Mouse (Mus musculus) regulatory T cell (primary cell): ENCODE data around the gene Dhh.

Experiments used
- in situ Hi-C: fragments of 300-600 bp; cut with MboI, MseI; formaldehyde crosslinking; loops from one replicate; pipeline ENCODE4 v1.15.1; 2025; ENCODE audit warnings: high pct_unique_total_duplicates

The Dhh gene

GRCm38 (mm10) chr15:98853161-98853937 is 45.0 kb downstream of the Dhh start:
- in situ Hi-C loops, result loop anchor here (25.0 kb wide), 1 partner anchor 909 kb away; the partner anchor contains the start of gene Cers5

DNA sequence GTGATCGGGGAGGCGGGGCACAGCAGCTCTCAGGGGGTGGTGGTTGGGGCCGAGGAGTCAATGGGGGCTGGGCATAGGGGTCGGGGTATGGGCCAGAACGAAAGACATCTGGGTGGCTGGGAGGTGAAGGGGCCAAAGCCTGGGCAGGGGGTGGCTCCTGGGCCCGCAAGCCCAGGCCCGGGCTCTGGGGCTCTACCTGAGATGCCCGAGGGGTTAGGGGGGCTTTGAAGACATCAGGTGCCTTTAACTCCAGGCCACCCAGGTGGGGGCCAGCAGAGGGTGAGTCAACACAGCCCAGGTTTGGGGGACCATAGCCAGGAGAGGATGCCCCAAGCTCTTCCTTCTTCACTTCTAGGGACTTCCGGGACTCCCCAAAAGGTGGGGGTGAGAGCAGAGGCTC is 45.6 kb downstream of the Dhh start:
- in situ Hi-C loops, result loop anchor here (25.0 kb wide), 1 partner anchor 910 kb away; the partner anchor contains the start of gene Cers5

DNA sequence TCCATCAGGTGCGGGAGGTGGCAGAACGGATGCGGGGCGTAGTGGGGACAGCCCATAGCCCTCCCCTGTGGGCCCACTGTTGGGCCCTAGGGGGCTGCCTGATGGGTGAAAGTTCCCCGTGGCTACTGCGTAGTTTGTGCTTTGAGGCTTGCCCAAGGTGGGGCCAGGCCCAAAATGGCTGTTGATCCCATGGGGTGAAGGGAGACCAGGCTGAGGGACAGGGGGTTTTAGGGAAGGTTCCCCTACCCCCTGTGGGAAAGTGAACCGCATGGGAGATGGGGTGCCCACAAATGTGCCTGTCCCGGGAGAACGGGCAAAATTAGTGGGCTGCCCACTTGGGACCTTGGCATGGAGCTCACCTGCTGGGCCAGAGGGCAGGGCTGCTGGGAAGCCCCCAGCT is 46.3 kb downstream of the Dhh start:
- in situ Hi-C loops, result loop anchor here (25.0 kb wide), 1 partner anchor 910 kb away; the partner anchor contains the start of gene Cers5

- in situ Hi-C loops, result loop anchor here (25.0 kb wide), 1 partner anchor 911 kb away; the partner anchor contains the start of gene Cers5
Measured at GRCm38 (mm10) chr15:98851229-98851818, 47.0 kb downstream of the Dhh start.

- in situ Hi-C loops, result loop anchor here (25.0 kb wide), 1 partner anchor 912 kb away; the partner anchor contains the start of gene Cers5
Measured at GRCm38 (mm10) chr15:98850668-98851067, 47.7 kb downstream of the Dhh start.

DNA sequence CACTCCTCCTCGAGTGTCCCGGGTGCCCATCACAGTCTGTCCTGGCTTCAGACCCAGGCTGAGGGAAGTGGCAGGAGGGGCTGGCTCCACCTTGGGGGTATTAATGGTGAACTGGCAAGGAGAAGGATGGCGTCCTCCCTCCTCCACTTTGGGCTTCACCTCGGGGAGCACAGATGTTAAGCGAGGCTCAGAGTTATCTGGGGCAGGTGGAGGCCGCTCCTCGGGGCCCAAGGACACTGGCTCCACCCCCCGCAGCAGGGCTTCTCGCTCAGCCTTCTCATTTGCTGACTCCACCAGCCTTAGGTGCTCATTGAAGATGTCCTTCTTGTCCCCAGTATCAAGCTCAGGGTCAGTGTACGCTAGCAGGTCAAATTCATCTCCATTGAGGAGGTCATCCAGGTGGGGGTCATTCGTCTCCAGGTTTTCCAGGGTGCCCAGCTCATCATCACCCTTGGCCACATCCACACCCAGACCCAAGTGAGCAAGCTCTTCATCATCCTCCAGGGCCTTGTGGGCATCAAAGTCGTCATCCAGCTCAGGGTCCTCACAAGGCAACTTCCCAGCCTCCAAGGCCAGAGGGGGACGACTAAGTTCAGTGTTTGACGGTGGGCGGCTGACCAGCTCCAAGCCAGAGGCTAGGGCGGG is 48.3 kb downstream of the Dhh start:
- in situ Hi-C loops, result loop anchor here (25.0 kb wide), 1 partner anchor 912 kb away; the partner anchor contains the start of gene Cers5

- in situ Hi-C loops, result no loop called here
Measured at GRCm38 (mm10) chr15:98849165-98849564, 49.2 kb downstream of the Dhh start.

- in situ Hi-C loops, result no loop called here
Measured at GRCm38 (mm10) chr15:98846140-98846539, 52.2 kb downstream of the Dhh start.

DNA sequence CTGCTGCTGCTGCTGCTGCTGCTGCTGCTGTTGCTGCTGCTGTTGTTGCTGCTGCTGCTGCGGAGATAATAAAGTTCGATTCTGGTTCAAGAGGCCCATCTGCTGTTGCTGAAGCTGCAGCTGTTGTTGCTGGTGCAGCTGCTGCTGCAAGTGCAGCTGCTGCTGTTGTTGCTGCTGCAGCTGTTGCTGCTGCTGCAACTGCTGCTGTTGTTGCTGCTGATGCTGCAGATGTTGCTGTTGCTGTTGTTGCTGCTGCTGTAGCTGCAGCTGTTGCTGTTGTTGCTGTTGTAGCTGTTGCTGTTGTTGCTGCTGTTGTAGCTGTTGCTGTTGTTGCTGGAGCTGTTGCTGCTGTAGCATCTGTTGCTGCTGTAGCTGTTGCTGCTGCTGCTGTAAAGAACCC is 53.2 kb downstream of the Dhh start:
- in situ Hi-C loops, result no loop called here

GRCm38 (mm10) chr15:98843595-98844223 is 54.6 kb downstream of the Dhh start:
- in situ Hi-C loops, result no loop called here
